Mouse (Mus musculus) midbrain, embryonic 11.5 days (tissue): ENCODE data around the gene Ap5z1. TPM values are rescaled to one million over a fixed set of nuclear protein-coding genes. Genes with fewer than 3 reads are reported as not detected.
A peak's percentile ranks its signal among the peaks of the same experiment; 100 is the strongest.

Experiments used
- ATAC-seq: fragments of 200-750 bp; cut with Nextera tagmentation; 2 replicates; pipeline ENCODE4 v1.8.0; 2017; ENCODE audit warnings: moderate TSS enrichment, moderate library complexity; ENCODE audit not compliant: low FRiP score
- DNase-seq: peaks from one replicate; pipeline ENCODE4 v3.0.0; 2015; ENCODE audit warnings: low spot score; ENCODE audit errors: missing footprints
- H3K27ac ChIP-seq: fragments of 300-500 bp; sonication (generic); 2 replicates; pipeline ENCODE4 v1.5.1; 2014; ENCODE audit warnings: low read depth, low read length
- H3K27me3 ChIP-seq: fragments of 300-500 bp; sonication (generic); 2 replicates; pipeline ENCODE4 v1.6.1; 2014; ENCODE audit warnings: mild to moderate bottlenecking, low read length, moderate library complexity, mixed read lengths; ENCODE audit not compliant: control insufficient read depth, insufficient read depth
- H3K36me3 ChIP-seq: fragments of 300-500 bp; sonication (generic); 2 replicates; pipeline ENCODE4 v1.6.1; 2014; ENCODE audit warnings: mild to moderate bottlenecking, low read length, moderate library complexity, mixed read lengths; ENCODE audit not compliant: control insufficient read depth, insufficient read depth
- H3K4me1 ChIP-seq: fragments of 300-500 bp; sonication (generic); 2 replicates; pipeline ENCODE4 v1.6.1; 2014; ENCODE audit warnings: low read length; ENCODE audit not compliant: control insufficient read depth, insufficient read depth
- H3K4me2 ChIP-seq: fragments of 300-500 bp; sonication (generic); 2 replicates; pipeline ENCODE4 v1.6.1; 2014; ENCODE audit warnings: mild to moderate bottlenecking, moderate library complexity
- H3K4me3 ChIP-seq: fragments of 300-500 bp; sonication (generic); 2 replicates; pipeline ENCODE4 v1.5.1; 2014; ENCODE audit warnings: low read depth, low read length
- H3K9ac ChIP-seq: fragments of 300-500 bp; sonication (generic); 2 replicates; pipeline ENCODE4 v1.6.1; 2014; ENCODE audit warnings: low read length
- H3K9me3 ChIP-seq: fragments of 300-500 bp; sonication (generic); 2 replicates; pipeline ENCODE4 v1.6.1; 2016; ENCODE audit warnings: low read length; ENCODE audit not compliant: control insufficient read depth
- WGBS: fragments of 180-500 bp; shearing (Covaris S2); extraction: QIAGEN DNeasy Blood & Tissue Kit; methylation state at CpG from one replicate; pipeline ENCODE4 v1.1.7; 2014; 5-methylcytosine and 5-hydroxymethylcytosine counted together
- polyA plus RNA-seq: library from polyadenylated mRNA; unstranded; fragments of >200 nt; fragmentation: Nextera tagmentation; extraction: Ambion mirVana; gene quantifications from 2 replicates; pipeline ENCODE4 v1.2.1, GENCODE M21; 2014

The Ap5z1 gene
- polyA plus RNA-seq, 1 experiment from 2014 or later, result 10.5 TPM

DNA sequence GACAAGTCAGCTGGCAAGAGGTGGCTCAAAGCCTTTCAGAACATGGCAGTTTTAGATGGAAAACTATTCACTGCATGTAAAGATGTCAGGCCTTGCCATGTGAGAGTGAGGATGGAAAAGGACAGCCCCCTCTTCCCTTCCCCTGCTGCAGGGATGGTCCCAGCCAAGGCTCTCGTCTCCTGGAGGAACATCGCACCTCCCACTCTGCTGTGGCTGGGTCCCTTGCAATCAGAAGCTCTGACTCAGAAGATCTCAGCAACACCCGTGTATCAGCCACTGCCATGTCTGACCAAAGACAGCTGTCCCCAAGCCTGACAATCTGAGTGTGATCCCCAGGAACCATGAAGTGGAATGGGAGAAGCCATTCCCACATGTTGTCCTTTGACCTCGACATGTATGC lies 48.4 kb downstream of the Ap5z1 start:
- DNase-seq (no peak), ATAC-seq (no peak)
- Histone ChIP-seq H3K27ac (no peak overlapping the region), H3K4me2 (no peak overlapping the region), H3K4me1 (peaks cover 12% of the 10 kb centered on the region), H3K27me3 (no peaks in the 10 kb centered on the region; the same call in 1 of the 2 replicates), H3K9me3 (no peaks in the 10 kb centered on the region), H3K36me3 (no peaks in the 10 kb centered on the region), H3K4me3 (no peak overlapping the region), H3K9ac (no peak overlapping the region)
- WGBS, result 88% methylated on average over 4 of the region's 4 CpGs

DNA sequence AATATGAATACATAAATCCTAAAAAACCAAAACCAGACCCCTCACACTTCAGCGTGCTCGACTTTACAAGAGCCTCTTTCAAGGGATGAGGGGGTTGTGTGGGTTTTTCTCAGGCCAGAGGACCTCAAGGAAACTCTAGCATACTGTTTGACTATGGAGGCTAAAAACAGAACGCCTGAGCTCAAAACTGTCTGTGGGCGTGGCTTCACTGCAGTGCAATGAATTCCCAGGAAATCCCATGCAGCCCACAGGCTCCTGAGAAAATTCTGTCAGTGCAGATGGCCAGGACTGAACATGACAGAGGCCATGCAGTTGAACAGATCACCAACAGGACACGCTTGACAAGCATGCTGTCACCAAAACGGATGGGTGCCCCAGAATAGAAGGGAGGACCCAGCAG lies 55.2 kb downstream of the Ap5z1 start:
- DNase-seq, result peak; percentile 69
- Histone ChIP-seq H3K9ac (no peak overlapping the region), H3K9me3 (no peaks in the 10 kb centered on the region), H3K27ac (no peak overlapping the region), H3K4me3 (no peak overlapping the region), H3K4me2 (no peak overlapping the region), H3K36me3 (no peaks in the 10 kb centered on the region), H3K27me3 (no peaks in the 10 kb centered on the region), H3K4me1 (no peaks in the 10 kb centered on the region)
- no peak for ATAC-seq
- WGBS, result 75% methylated on average over 6 of the region's 6 CpGs

DNA sequence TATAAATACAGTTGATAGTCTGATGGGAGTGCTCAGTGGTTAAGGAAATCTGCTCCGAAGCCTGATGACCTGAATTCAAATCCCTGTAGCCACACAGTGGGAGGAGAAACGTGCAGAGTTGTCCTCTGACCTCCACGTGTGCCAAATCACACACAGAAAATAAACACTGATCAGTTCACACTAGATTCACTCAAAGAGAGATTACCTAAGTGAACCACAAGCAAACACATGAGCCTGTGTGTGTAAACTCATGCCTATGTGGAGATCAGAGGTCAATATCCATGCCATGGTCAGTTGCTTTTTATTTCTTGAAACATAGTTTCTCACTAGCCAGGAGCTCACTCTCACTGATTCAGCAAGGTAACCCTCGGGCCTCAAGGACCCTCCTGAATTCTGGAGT lies 56.6 kb downstream of the Ap5z1 start:
- no peaks in the 10 kb centered on the region for H3K4me1 ChIP-seq
- H3K4me2 ChIP-seq, result no peak overlapping the region
- H3K27me3 ChIP-seq, result no peaks in the 10 kb centered on the region
- H3K9ac ChIP-seq, result no peak overlapping the region
- no peaks in the 10 kb centered on the region for H3K36me3 ChIP-seq
- no peaks in the 10 kb centered on the region for H3K9me3 ChIP-seq
- no peak overlapping the region for H3K27ac ChIP-seq
- DNase-seq, result no peak
- ATAC-seq, result no peak
- H3K4me3 ChIP-seq, result no peak overlapping the region
- 89% methylated on average over 4 of the region's 4 CpGs for WGBS

DNA sequence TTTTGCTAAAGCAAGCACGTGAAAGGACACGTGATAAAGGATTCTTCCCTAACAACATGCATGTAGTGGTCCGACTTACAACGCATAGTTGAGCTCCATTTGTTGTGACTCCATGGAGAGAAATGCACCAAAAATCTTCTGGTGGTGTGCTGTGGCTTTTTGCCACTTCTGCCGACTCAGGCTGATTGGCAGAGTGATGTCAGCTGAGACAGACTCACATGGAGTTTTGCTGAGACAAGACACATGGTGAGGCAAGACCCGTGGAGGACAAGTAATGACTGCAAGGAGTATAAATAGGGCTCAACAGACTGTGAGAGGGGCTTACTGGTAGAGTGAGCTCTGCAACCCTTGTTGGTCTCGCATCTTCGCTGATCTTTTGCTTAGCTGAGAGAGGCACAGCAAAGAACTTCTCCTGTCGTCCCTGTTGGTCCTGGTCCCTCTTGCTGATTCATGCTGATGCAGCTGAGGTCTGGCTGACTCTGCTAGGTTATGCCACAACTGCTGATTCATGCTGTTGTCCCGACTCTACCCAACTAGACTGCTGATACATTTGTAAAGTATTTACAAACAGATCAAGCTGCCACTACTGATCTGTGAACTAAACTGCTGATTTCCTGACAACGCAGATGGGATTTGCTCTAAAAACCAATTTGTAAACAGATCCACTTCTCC lies 57.6 kb downstream of the Ap5z1 start:
- no peak overlapping the region for H3K4me3 ChIP-seq
- H3K27ac ChIP-seq, result no peak overlapping the region
- DNase-seq, result no peak
- H3K27me3 ChIP-seq, result no peaks in the 10 kb centered on the region
- 90% methylated on average over 11 of the region's 11 CpGs for WGBS
- no peaks in the 10 kb centered on the region for H3K36me3 ChIP-seq
- no peaks in the 10 kb centered on the region for H3K4me1 ChIP-seq
- H3K9me3 ChIP-seq, result no peaks in the 10 kb centered on the region
- no peak overlapping the region for H3K9ac ChIP-seq
- ATAC-seq, result no peak
- H3K4me2 ChIP-seq, result no peak overlapping the region

DNA sequence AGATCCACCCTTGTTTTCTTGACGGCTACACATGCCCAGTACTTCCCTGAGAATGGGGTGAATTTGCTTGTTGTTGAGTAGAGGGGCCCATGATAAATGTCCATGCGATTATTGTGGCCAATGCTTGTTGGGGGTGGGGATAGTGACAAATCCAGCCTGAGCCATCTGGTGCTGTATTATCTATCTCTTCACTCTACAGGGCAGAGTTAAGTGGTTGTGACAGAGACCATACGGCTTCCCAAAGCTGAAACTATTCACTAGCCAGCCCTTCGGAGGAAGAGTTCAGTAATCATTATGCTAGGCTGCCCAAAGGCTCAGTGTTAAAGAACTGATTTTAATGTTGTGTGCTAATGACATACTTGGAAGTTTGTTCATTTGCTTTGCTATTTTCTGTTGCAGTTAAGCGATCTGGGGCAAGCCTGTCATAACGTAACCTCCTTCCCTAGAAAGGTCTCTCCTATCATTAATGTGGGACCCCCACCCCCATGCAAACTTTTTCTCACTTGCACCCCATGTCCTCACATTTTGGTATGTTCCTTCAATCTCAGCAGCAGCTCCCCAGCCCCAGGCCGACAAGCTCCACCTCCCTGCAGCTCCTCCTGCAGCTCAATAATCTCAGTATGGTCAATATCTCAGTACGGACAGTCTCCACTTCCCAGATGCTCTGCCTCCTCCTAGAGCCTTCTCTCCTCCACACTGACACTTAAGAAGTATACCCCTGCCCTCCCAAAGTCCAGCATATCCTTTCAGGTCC lies 61.1 kb downstream of the Ap5z1 start:
- Histone ChIP-seq H3K27me3 (no peaks in the 10 kb centered on the region; the same call in 1 of the 2 replicates), H3K36me3 (no peaks in the 10 kb centered on the region), H3K4me1 (no peaks in the 10 kb centered on the region), H3K9ac (no peak overlapping the region), H3K9me3 (no peaks in the 10 kb centered on the region), H3K4me3 (no peak overlapping the region), H3K27ac (no peak overlapping the region), H3K4me2 (no peak overlapping the region)
- no peak for DNase-seq
- ATAC-seq, result no peak
- 79% methylated on average over 8 of the region's 8 CpGs for WGBS

Other genes starting within 250 kb of the Ap5z1 start
- 4.0 and 4.2 TPM in 2 replicates for gene Foxk1, start 62.4 kb upstream of the Ap5z1 start, polyA plus RNA-seq
- gene Papolb, start 66.1 kb downstream of the Ap5z1 start, polyA plus RNA-seq, result 0.22 and 0.41 TPM in 2 replicates
- 2.8 and 4.4 TPM in 2 replicates for gene Radil, start 87.2 kb downstream of the Ap5z1 start, polyA plus RNA-seq
- 8.4 and 9.1 TPM in 2 replicates for gene Mmd2, start 144.9 kb downstream of the Ap5z1 start, polyA plus RNA-seq
- 53.1 and 55.7 TPM in 2 replicates for gene Wipi2, start 163.8 kb downstream of the Ap5z1 start, polyA plus RNA-seq
- 22.8 and 23.2 TPM in 2 replicates for gene Slc29a4, start 228.6 kb downstream of the Ap5z1 start, polyA plus RNA-seq